Mouse (Mus musculus): ENCODE results near the gene Chmp1a.
"Not testable (repeated sequence)": the region's sequence is repeated elsewhere in the genome, so short reads cannot be mapped to it uniquely, and the experiment has no call there.

Chmp1a gene

DNA sequence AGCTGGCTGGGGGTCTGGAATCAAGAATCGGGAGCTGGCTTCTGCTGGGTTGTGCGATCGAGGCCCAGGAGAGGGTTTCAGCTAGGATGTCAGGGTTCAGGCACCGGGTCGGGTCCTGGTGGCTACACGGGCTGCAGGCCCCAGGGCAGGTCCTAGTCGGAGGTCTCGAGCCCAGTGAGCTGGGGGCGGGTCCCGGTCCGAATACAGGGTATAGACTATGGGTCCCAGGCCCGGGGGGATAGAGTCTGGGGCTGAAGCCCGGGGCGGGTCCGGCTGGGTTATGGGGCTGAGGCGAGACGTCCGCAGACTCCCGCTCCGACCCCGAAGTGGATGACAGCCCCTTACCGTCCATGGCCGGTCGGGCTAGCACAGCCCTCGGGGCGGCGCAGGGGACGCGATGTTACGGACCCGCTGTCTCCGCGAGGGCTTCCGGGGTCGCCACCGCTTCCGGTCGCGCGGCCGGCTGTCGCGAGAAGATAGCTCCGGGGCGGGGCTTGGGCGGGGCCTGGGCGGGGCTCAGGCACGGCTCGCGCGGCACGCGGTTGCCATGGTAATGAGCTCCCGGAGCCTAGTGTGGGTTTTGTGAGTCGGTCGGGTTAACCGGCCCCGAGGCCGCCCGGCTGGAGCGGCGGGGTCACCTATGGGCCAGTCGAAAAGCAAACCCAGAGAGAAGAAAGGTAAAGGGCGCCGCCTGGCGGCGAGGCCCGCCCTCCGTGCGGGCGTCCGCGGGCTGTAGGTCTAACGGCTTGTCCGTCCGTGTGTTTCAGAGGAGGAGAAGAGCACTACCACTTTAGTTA, at the start of gene Chmp1a, which contains the start of gene Spata33:
Gene Chmp1a (minus strand): TSS at position 443 of the 797 bp plus-strand sequence.
Gene Spata33 (plus strand): TSS at position 512 of the 797 bp plus-strand sequence.
- peak; percentile 86 to 89 for DNase-seq

DNA sequence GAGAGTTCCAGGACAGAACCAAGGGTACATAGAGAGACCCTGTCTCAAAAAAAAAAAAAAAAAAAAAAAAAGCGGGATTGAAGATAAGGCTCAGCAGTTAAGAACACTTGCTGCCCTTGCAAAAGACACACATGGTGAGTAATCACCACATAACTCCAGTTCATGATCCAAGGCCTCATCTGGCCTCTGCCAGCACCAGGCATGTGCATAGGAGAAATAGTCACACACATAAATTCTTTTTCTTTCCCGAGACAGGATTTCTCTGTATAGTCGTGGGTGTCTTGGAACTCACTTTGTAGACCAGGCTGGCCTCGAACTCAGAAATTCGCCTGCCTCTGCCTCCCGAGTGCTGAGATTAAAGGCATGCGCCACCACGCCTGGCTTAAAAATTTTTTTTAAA, 45.0 kb upstream of the Chmp1a start:
- not testable (repeated sequence) for DNase-seq

DNA sequence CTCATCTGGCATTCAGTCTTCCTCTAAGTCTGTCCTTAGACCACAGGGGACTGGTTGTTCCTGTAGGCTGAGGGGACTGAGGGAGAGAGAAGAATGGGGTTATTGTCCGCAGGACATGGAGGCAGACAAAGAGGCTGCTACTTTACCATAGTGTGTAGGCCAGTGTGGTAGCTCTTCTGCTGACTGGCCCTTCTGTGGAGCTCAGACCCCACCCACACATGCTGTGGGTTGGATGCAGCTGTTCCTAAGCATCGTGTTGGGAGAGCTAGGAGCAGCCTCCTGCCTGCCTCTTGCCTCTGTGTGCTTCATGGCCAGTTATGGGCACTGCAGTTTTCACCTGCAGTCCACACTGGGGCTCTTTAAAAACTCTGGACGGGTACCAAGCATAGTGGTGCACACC, 44.6 kb upstream of the Chmp1a start:
- DNase-seq = no peak

DNA sequence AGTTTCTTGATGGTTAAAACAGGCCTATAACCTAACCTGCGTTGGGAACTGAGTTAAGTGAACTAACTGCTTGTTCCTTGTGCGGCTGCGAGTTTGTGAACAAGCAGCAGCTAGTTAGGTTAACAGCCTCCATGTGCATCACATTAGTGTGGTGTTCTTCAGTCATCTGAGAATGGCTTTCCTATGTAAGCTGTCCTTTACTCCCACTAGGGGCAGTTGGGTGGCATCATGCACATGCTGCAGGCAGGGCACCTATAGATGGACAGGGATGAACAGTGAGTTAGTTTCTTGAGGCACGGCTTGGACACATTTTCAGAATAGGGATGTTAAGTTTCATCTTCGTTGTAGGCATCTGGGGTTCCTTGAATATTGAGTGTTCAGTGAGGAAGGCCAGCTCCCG, 42.6 kb upstream of the Chmp1a start:
- peak in 1 of 2 experiments; percentile 7 for DNase-seq

DNA sequence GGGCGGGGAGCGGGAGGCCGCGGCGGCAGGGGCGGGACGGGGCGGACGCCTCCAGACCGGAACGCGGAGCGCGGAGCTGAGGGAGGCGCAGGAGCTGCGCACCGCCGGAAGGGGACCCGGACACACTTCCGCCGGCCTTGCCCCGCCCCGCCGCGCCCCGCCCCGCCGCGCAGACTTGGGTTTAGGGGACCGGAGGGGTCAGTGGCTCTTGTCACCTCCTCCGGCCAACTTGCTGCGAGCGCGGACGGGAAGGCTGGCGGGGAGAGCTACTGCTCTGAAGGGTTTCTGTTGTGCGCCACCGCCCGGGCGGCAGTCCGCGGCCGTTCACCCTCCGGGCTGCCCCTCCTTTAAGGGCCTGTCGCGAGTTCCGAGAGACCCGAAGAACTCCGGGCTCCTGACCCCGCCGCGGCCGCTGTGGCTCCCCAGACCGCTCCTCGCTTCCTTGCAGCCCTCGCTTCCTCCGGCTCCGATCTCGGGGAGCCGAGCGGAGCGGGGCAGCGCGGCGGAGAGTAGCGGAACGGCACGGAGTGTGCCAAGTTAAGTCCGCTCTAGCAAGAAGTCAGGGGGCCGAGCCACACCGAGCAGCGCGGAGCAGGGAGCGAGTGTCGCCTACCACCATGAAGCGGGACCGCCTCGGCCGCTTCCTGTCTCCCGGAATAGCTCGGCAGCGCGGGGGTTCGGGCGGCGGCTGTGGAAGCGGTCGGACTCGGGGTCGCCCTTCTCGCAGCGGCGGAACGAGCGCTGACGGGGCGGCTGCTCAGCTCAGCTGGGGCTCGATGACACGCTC, 41.7 kb upstream of the Chmp1a start, which contains the start of the genes Zfp276 and Vps9d1:
Gene Zfp276 (plus strand): TSS at position 97 of the 787 bp plus-strand sequence.
Gene Vps9d1 (minus strand): TSS at position 250 of the 787 bp plus-strand sequence.
- DNase-seq = peak; percentile 83 to 88

DNA sequence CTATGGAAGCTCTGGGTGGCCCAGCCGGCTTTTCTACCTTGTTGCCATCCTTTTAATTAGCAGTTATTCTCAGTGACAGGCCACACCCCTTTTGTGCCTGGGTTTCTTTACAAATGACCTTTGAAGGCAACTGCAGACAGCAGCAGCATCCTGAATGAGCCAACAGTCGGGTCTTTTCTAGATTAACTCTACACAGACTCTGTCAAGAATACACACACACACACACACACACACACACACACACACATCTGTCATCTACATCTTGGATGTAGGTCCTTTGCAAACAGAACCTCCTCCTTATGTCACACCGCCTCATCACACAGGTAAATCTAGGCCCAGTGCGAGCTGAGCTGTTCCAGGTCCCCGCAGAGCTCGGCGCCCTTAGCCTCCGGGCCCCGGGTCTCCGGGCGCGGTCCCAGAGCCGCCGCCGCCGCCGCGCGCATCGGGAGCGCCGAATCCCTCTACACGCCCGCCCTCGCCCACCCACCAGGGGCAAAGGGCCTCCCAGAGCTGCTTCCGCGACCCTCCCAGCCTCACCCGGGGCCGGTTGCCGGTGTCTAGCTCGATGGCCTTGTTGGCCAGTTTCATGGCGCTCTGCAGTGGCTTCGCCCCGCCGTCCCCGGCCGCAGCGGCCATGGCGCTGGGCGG, 41.0 kb upstream of the Chmp1a start:
- no peak for DNase-seq

DNA sequence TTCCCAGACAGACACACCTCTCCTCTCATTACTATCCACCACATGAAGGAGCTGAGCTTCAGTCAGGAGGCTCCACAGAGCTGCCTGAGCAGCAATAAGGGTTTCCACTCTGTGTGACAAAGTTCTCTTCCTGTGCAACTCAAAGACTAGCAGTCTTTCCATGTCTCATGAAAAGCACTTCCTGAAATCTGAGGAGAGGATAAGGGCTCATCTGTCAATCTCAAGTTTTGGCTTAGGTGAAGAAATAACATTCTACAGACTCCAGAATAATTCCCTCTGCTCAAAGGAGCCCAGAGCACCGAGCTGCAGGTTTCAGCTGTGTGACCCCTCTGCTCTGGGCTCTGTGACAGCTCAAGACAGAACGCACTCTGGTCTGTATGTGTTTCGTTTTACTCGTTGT, 40.4 kb upstream of the Chmp1a start:
- no peak for DNase-seq

DNA sequence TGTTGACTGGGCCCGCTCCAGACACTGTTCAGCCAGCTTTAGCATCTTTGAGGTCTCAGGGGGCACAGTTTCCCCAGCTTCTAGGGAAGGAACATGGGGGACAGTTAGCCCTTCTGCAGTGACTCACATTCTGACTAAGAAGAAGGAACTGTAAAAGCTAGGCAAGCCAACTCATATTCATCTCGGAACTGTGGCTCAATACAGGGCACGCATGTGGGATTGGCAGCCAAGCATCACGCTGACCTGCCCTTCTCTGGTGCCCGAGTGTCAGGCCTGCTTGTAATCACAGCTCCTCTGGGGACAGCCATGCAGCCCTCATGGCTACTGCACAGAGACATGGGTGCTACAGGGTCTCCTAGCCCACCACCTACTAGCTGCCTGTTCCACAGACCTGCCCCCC, 38.4 kb upstream of the Chmp1a start:
- DNase-seq = no peak

DNA sequence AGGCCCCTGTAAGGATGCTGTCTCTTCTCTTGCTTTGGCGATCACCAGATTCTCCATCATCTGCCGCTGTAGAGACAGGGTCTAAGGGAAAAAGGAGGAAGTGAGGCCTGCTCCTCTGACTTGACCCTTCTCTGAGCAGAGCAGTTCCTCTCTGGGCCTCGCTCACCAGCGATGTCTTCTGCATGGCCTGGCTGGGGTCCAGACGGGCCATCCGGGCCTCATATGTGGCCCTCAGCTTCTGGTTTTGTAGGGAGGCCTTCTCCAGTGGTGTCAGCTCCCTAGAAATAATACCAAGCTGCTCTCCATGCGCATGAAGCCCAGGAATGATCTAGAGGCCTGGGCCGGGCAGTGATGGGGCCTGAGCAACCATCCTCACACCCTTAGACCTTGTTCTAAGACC, 36.0 kb upstream of the Chmp1a start:
- no peak for DNase-seq

DNA sequence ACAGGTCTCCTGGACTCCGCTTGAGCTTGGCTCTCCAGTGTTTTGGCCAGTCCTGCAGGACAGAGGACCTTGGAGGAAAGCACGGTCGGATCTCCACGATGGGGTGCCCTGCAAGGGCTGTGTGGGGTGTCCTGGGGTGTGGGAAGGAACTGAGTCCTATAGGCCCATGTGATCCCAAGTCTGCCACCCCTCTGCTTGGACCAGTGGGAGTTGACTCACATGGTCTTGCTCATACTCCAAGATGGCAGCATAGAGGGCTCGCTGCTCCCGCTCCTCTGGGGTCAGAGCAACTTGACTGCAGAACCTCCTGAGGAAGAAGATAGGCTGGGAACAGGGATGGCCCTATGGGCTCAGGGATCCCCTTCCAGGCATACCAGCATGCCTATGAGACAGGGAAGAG, 35.2 kb upstream of the Chmp1a start:
- DNase-seq = no peak

DNA sequence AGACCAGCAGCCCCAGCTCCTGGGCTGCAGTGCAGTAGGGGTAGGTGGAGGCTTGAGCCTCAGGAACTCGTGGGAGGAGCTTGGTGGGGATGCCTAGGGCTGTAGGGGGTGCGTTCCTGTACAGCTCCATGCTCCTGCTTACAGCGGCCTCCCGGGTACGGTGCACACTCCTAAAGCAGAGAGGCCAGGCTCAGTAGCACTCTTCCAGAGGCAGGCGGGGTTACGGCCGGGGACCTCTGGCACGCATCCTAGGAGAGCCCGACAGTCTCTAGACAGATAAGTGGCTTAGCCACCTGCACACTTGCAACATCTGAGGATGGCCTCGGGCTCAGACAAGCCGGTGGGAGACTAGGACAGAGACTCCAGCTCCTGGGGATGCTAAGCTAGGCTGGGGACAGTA, 33.0 kb upstream of the Chmp1a start:
- no peak for DNase-seq

DNA sequence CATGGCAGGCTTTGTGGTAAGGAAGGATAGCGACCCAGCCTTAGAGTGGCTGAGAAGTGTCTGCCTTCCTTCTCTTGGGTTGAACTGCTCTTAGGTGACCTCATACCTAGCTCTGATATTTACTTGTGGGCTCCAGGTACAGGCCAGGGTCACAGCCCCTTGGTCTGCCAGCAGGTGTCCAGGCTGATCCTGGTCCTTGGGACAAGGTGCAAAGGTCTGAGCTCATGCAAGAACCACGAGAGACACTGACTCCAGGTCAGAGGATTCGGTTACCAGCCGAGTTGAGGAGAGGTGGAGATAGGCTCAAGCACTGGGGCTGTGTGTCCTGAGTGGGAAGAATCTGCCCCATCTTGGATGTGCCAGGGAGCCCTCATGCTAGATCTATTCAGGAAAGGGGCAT, 31.8 kb upstream of the Chmp1a start:
- DNase-seq = no peak

DNA sequence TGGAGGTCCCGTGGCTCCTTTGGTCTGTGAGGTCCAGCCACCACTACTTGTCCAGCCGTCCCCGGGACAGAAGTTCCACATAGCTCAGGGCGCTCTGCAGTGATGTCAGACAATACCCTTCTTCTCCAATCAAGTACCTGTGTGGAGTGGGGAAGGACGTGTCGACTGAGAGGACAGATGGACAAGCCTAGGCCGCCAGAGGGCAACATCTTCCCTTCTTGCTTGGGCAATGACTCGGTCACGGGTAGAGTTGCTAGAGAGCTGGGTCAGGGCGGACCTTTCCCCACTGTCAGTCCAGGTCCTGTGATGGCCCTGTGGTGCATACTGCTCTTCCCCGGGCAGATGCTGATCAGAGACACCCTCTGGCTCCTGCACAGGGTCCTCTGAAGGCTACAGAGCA, 30.5 kb upstream of the Chmp1a start:
- DNase-seq = no peak

DNA sequence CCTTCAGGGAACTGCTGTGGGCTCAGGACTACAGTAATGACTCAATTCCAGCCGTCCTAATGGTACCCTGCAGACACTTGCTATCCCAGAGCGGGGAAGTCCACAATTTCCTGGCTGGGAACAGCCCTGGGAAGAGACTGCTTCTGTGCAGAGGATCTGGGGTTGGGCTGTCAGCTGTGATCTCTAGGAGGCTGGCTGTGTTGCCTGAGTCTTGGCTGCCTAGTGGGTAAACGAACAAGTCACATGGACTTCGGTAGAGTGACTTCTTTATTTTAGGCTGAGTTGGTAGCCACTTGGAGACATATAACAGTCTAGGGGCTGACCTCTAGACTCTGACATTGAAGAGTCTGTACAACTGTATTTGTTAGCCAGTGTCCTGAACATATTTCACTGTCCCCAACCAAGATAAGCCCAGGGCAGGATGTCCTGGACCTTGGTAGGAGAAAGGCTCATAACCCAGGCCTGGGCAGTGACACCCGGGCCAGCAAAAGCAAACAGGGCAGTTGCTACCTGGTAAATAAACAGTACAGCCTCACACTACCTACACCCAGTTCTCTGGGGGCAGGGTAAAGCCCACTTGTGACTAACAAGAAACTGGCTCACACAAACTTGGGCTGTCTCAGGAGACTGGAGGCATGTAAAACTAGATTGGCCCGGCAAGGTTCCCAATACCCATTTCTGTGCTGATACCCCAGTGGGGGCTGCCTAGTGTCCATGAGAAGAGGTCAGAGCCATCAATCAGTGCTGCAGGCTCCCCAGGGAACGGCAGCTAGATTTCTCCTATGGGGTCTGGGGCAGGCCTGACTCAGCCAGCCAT, 29.8 kb upstream of the Chmp1a start:
- no peak for DNase-seq

DNA sequence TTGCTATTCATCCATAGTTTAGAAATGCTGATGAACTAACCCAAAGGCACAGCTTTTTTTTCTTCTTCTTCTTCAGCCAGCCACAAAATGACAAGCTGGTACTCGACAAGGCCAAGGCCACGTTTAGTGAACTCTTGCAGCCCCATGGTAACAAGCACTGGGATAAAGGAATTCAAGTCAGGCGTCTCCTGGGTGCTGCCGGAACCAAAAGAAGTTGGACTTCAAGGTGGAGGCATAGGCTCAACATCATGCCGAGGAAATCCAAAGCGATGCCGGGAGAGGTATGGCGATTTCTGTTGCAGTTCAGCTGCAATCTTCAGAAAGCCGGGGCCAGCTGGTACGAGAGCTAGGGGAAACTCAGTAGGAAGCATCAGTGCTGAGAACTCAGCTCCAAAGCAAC, 26.8 kb upstream of the Chmp1a start:
- no peak for DNase-seq

DNA sequence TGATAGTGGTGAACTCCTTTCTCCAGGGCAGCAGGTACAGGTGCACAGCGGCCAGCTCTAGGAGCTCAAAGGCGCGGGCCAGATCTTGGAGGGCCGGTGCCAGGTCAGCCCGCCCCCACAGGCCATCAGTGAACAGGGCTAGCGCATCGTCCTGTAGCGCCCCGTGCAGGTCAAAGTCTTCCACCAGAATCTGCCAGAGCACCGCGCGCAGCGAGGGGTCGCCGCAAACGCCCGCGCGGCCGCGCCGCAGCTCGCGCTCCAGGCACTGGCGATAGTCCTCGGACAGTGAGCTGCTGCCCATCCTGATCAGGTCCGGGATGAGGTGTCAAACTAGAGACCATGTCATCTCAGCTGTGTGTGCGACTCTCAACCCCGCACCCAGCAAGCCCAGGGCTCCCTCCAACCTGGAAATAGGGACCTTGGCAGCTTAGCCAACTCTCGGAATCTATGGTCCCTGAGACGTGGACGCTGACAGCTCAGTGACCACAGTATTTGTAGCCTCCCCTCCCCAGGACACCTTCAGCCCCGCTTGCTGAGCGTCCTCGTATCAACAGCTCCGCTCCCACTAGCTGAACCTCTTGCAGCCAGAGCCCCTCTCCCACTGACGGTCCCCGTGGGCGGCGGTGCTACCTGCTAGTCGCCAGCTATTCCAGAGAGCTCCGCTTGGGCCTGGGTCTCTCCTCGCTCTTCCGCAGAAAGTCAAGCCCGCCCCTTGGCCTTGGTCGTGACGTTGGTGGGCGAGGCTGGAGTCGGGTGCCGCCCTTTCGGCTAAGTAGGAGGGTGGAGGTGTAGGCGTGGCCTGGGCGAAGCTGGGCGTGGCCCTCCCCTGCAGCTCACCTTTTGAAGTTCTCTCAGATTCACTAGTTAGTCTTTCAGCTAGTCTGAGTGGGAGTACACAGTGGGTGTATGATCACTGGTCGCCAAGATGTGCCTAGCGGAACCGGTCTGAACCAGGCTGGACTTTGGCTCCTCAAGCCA, 23.2 kb upstream of the Chmp1a start, which contains the start of gene Spata2l:
Gene Spata2l (minus strand): TSS at position 714 of the 978 bp plus-strand sequence.
- DNase-seq = peak; percentile 95 to 96

DNA sequence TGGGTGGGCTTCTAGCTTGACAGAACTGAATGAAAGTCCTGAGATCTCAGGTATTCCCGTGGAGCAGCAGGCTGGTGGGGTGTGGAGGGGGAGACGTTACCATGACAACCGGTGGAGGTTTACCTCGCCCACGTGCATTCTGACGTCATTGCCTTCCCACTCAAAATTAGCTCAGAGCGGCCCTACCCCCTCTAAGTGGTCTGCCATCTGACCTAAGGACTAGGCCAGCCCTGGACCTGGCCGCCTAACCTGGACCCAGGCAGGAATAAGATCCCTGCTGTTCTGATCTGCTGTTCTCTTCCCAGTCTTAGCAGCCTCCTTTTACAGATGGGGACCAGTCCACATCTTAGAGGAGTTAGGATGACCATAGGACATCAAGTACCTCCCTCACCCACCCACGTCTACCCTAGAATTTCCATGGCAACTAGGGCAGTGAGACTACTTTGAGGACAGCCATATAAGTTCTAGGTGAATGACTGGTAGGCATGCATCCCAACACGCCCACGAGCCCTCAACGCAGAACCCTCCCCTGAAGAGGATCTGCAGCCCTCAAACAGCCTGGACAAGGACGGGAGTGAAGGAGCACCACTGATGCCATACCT, 22.5 kb upstream of the Chmp1a start:
- DNase-seq = peak; percentile 17

DNA sequence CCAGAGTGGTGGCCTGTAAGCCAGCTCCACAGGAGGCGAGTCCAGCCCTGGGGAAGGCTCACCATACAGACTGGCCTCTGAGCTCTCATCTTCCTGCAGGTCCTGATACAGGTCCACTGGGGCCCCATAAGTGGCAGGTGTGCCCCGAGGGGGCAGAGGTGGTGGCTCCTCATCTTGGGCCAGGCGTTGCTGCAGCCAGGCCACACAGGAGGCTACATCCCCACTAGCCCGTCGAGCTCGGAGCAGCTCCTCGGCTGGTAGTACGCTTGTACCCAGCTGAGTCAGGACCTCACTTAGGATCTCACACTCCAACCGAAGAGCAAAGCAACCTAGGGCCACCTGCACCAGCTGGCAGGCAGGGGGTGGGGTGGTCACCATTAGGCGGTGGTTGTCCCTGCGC, 21.2 kb upstream of the Chmp1a start:
- no peak for DNase-seq

DNA sequence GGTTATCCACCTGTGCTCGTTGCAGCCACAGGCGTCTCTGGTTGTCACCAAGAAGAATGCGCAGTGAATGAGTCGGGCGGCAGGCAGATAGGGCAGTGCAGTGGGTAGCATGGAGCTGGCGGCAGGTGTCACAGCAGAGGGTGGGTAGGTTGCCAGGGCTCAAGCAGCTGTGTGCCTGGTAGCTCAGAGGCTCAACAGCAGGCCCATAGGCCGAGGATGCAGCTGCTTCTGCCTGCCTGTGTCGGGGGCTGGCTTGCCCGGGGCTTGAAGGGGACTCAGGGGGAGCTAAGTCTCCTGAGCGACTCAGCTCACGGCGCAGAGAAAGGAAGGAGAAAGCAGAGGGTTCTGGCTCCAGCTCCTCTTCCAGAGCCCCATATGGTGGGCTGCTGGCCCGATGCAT, 20.7 kb upstream of the Chmp1a start:
- DNase-seq = no peak

DNA sequence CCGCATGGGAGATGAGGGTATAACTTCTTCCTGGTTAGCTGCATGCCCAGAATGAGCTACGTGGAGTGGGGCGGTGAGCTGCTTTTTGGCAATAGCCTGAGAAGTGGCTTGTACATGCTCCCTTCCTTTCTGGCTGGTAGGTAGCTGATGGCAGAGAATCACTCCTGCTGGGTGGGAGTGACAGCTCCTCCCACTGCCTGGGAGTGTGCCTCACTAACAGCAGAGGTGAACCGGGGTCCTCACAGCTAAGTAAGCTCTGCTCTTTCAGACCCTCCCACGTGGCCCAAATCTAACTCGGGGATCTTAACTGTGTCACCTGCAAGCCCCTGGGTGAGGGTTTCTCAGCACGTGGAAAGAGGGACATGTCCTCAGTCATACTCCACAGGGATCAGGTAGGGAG, 20.0 kb upstream of the Chmp1a start:
- no peak for DNase-seq

DNA sequence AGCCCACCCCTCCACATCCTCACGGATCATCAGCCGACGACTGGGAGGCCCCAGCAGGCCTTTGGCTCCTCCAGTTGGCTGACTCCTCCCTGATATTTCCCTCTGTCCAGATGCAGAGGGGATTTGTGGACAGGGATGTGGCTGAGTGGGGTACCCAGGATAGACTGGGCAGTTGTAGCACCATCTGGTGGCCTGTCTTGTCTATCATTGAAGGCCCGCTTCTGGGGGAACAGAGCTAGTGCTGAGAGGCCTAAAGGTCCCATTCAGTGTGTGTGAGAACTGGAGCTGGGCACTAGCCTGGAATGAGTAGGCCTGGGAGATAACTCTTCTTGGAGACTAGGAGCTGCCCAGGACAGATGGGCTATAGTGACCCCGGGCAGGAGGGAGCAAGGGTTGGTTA, 19.2 kb upstream of the Chmp1a start:
- DNase-seq = no peak

Data from B cell, adult 2 months (primary cell).